Comparison of ENCODE assay signal across 10 mouse cellular contexts in the genomic region with DNA sequence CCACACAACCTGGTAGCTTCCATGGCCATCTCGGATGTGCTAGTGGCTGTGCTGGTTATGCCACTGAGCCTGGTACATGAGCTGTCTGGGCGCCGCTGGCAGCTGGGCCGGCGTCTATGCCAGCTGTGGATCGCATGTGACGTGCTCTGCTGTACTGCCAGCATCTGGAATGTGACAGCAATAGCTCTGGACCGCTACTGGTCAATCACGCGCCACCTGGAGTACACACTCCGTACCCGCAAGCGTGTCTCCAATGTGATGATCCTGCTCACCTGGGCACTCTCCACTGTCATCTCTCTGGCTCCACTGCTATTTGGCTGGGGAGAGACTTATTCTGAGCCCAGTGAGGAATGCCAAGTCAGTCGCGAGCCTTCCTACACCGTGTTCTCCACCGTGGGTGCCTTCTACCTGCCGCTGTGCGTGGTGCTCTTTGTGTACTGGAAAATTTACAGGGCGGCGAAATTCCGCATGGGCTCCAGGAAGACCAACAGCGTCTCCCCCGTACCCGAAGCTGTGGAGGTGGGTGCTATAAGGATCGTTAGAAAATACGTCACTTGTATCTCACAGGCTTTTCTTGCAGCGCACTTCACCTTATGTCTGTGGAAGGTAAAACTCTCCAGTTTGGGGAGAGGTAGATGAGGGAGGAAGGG. TPM values are rescaled to one million over a fixed set of nuclear protein-coding genes. Genes with fewer than 3 reads are reported as not detected.
A peak's percentile ranks its signal among the peaks of the same experiment; 100 is the strongest.
DNase-seq lines count a peak whose midpoint lies in the region; ATAC-seq lines count a peak whose summit lies in the region.
"Had no signal": no experiment of that assay in that cellular context is flagged by ENCODE, and none has a peak within 500 bp of the region (broad histone marks: within the 10 kb centered on the region; RNA-seq: fewer than 3 reads in every experiment).

No protein-coding gene starts in this region.

- peak; percentile 50 for ATAC-seq in midbrain, embryonic 15.5 days (replicated peaks)
- ATAC-seq in heart, embryonic 11.5 days (replicated peaks; ENCODE audit: insufficient number of reproducible peaks, low FRiP score, low TSS enrichment), result no peak

- peak overlapping the region; percentile 91 for H3K4me2 ChIP-seq in midbrain, embryonic 15.5 days
- H3K4me2 ChIP-seq in heart, embryonic 11.5 days, result no peak overlapping the region
- H3K4me2 ChIP-seq: limb, embryonic 15.5 days had no signal

- H3K9me3 ChIP-seq in midbrain, embryonic 15.5 days, result no peaks in the 10 kb centered on the region
- H3K9me3 ChIP-seq in heart, embryonic 11.5 days (replicated peaks; ENCODE audit: control insufficient read depth, low read length), result no peaks in the 10 kb centered on the region
- H3K9me3 ChIP-seq: limb, embryonic 15.5 days had no signal

- peaks cover 26% of the 10 kb centered on the region for H3K4me1 ChIP-seq in midbrain, embryonic 15.5 days
- no peaks in the 10 kb centered on the region for H3K4me1 ChIP-seq in heart, embryonic 11.5 days (ENCODE audit: control insufficient read depth, insufficient read depth, low read length)
- H3K4me1 ChIP-seq: limb, embryonic 15.5 days had no signal

- DNase-seq in ES-CJ7 (ENCODE audit: low read depth, low spot score), result peak; percentile 53
- DNase-seq in ZHBTc4 (ENCODE audit: low read depth, low spot score), result peak; percentile 46
- DNase-seq in frontal cortex, postnatal 10 days (ENCODE audit: low spot score in 2 of 2), result peak; percentile 20 to 25
- DNase-seq in testis, postnatal 14 days (ENCODE audit: low spot score), result no peak
- DNase-seq in spleen, adult 18-20 months, result no peak
- DNase-seq: heart, postnatal 4 days had no signal

- H3K27me3 ChIP-seq in midbrain, embryonic 15.5 days (replicated peaks), result no peaks in the 10 kb centered on the region
- H3K27me3 ChIP-seq in heart, embryonic 11.5 days (ENCODE audit: control insufficient read depth, insufficient read depth, low read length), result peaks cover 27% of the 10 kb centered on the region

- H3K9ac ChIP-seq in midbrain, embryonic 15.5 days, result no peak overlapping the region; the same call in 1 of the 2 replicates
- H3K9ac ChIP-seq in heart, embryonic 11.5 days (ENCODE audit: low read depth, low read length), result no peak overlapping the region
- H3K9ac ChIP-seq: limb, embryonic 15.5 days had no signal

- WGBS in midbrain, embryonic 15.5 days, result 75% methylated on average over 28 of the region's 28 CpGs
- 62% methylated on average over 28 of the region's 28 CpGs for WGBS in heart, embryonic 11.5 days (ENCODE audit: insufficient replicate concordance)

- peak overlapping the region; percentile 54 for H3K4me3 ChIP-seq in midbrain, embryonic 15.5 days
- H3K4me3 ChIP-seq in heart, embryonic 11.5 days (ENCODE audit: low read depth, low read length), result no peak overlapping the region
- H3K4me3 ChIP-seq: limb, embryonic 15.5 days had no signal

- H3K36me3 ChIP-seq in midbrain, embryonic 15.5 days (replicated peaks), result no peaks in the 10 kb centered on the region
- no peaks in the 10 kb centered on the region for H3K36me3 ChIP-seq in heart, embryonic 11.5 days (ENCODE audit: control insufficient read depth, insufficient read depth, low read length)
- H3K36me3 ChIP-seq: limb, embryonic 15.5 days had no signal

- no peak overlapping the region for H3K27ac ChIP-seq in midbrain, embryonic 15.5 days
- H3K27ac ChIP-seq in heart, embryonic 11.5 days (ENCODE audit: low read depth, low read length), result no peak overlapping the region
- H3K27ac ChIP-seq: limb, embryonic 15.5 days had no signal

RNA-seq across cellular contexts. Expression of gene Htr5a, which starts 0.8 kb away (rescaled TPM):
- polyA plus RNA-seq in midbrain, embryonic 15.5 days (2015; fragmentation: Nextera tagmentation; extraction: Ambion mirVana), result 1.5 and 1.6 TPM in 2 replicates
- not detected in 2 replicates for polyA plus RNA-seq in heart, embryonic 11.5 days (2014; fragmentation: Nextera tagmentation; extraction: Ambion mirVana)
- polyA plus RNA-seq: limb, embryonic 15.5 days; thymus, postnatal 0 days had no signal

RNA-seq across cellular contexts. Expression of gene Paxip1, which starts 51.3 kb away (rescaled TPM):
- polyA plus RNA-seq in midbrain, embryonic 15.5 days (2015; fragmentation: Nextera tagmentation; extraction: Ambion mirVana), result 28.8 and 31.1 TPM in 2 replicates
- polyA plus RNA-seq in heart, embryonic 11.5 days (2014; fragmentation: Nextera tagmentation; extraction: Ambion mirVana), result 27.2 and 28.2 TPM in 2 replicates

Comparison
In these comparisons a context has a peak if more than half of its experiments do, and no peak if none do; other contexts are left out.
1. DNase-seq: peak in ES-CJ7 (single experiment), ZHBTc4 (single experiment) and frontal cortex, postnatal 10 days (2 of 2); none in testis, postnatal 14 days (single experiment) and spleen, adult 18-20 months (0 of 2).